Mouse (Mus musculus) limb, embryonic 14.5 days (tissue): ENCODE data around the gene Cyb5r4. TPM values are rescaled to one million over a fixed set of nuclear protein-coding genes. Genes with fewer than 3 reads are reported as not detected.

Experiments
- ATAC-seq: fragments of 200-750 bp; cut with Nextera tagmentation; 2 replicates; pipeline ENCODE4 v1.8.0; 2017; ENCODE audit warnings: low read depth, moderate number of reproducible peaks, moderate TSS enrichment; ENCODE audit not compliant: low FRiP score
- DNase-seq: peaks from one replicate; pipeline ENCODE4 v3.0.0-alpha.2; 2015; ENCODE audit warnings: low spot score
- H3K27ac ChIP-seq: fragments of 300-500 bp; sonication (generic); replicated peaks from 2 replicates; pipeline ENCODE4 v1.5.1; 2014; ENCODE audit warnings: low read depth, mild to moderate bottlenecking, low read length, moderate library complexity, mixed read lengths
- H3K27me3 ChIP-seq: fragments of 300-500 bp; sonication (generic); 2 replicates; pipeline ENCODE4 v1.6.1; 2014; ENCODE audit warnings: low read length, mixed read lengths; ENCODE audit not compliant: control insufficient read depth, insufficient read depth
- H3K36me3 ChIP-seq: fragments of 300-500 bp; sonication (generic); 2 replicates; pipeline ENCODE4 v1.6.1; 2014; ENCODE audit warnings: mild to moderate bottlenecking, low read length, moderate library complexity, mixed read lengths; ENCODE audit not compliant: control insufficient read depth, insufficient read depth
- H3K4me1 ChIP-seq: fragments of 300-500 bp; sonication (generic); 2 replicates; pipeline ENCODE4 v1.6.1; 2014; ENCODE audit warnings: antibody characterized with exemption, low read length, mixed read lengths; ENCODE audit not compliant: control insufficient read depth, insufficient read depth
- H3K4me2 ChIP-seq: fragments of 300-500 bp; sonication (generic); replicated peaks from 2 replicates; pipeline ENCODE4 v1.6.1; 2014; ENCODE audit warnings: low read depth, mild to moderate bottlenecking, low read length, moderate library complexity; ENCODE audit not compliant: severe bottlenecking
- H3K4me3 ChIP-seq: fragments of 300-500 bp; sonication (generic); replicated peaks from 2 replicates; pipeline ENCODE4 v1.5.1; 2014; ENCODE audit warnings: low read length
- H3K9ac ChIP-seq: fragments of 300-500 bp; sonication (generic); 2 replicates; pipeline ENCODE4 v1.6.1; 2014; ENCODE audit warnings: mild to moderate bottlenecking, low read depth, low read length, moderate library complexity; ENCODE audit not compliant: severe bottlenecking
- H3K9me3 ChIP-seq: fragments of 300-500 bp; sonication (generic); 2 replicates; pipeline ENCODE4 v1.6.1; 2016; ENCODE audit warnings: low read length; ENCODE audit not compliant: control insufficient read depth
- POLR2A ChIP-seq: fragments of 200-500 bp; IDR thresholded peaks from 2 replicates; pipeline ENCODE4 v1.8.0; 2012; ENCODE audit warnings: inconsistent platforms, mild to moderate bottlenecking, moderate library complexity, borderline replicate concordance; ENCODE audit not compliant: insufficient read depth, insufficient read length; ENCODE audit errors: extremely low read depth
- WGBS: fragments of 180-500 bp; shearing (Covaris S2); extraction: QIAGEN DNeasy Blood & Tissue Kit; methylation state at CpG from one replicate; pipeline ENCODE4 v1.1.7; 2014; 5-methylcytosine and 5-hydroxymethylcytosine counted together
- polyA plus RNA-seq, 2 experiments: library from polyadenylated mRNA; depleted of rRNA in 1 of 2; stranded (reverse) in 1 of 2; unstranded in 1 of 2; fragments of >200 nt; fragmentation: Nextera tagmentation in 1 of 2; extraction: Ambion mirVana in 1 of 2; gene quantifications; 2 replicates each; pipeline versions ENCODE4 v1.2.1 to v1.2.3; 2012 to 2014

The Cyb5r4 gene
- polyA plus RNA-seq, 2 experiments: 17.7 to 43.0 TPM

DNA sequence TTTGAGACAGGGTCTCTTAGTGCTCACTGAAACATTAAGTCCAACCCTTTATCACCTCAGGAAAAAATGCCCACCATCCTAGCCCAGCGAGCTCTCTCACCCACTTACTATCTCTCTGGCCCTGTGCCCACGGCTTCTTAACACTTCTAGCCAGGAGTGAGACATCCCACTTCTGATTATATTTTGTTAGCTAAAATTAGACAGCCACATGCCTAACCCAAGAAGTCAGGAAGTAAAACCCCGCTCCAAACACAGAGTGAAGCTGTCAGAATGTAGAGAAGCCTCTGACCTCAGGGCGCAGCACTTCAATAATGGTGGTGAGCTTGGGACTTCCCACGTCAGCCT lies 16.4 kb upstream of the Cyb5r4 start:
- TF ChIP-seq POLR2A: no peak
- no peak overlapping the region for H3K9ac ChIP-seq
- H3K27me3 ChIP-seq: no peaks in the 10 kb centered on the region
- H3K4me3 ChIP-seq: no peak overlapping the region
- WGBS: 65% methylated on average over 5 of the region's 5 CpGs
- no peaks in the 10 kb centered on the region for H3K4me1 ChIP-seq
- DNase-seq (no peak), ATAC-seq (no peak)
- no peaks in the 10 kb centered on the region for H3K36me3 ChIP-seq
- no peak overlapping the region for H3K4me2 ChIP-seq
- no peaks in the 10 kb centered on the region for H3K9me3 ChIP-seq
- no peak overlapping the region for H3K27ac ChIP-seq

DNA sequence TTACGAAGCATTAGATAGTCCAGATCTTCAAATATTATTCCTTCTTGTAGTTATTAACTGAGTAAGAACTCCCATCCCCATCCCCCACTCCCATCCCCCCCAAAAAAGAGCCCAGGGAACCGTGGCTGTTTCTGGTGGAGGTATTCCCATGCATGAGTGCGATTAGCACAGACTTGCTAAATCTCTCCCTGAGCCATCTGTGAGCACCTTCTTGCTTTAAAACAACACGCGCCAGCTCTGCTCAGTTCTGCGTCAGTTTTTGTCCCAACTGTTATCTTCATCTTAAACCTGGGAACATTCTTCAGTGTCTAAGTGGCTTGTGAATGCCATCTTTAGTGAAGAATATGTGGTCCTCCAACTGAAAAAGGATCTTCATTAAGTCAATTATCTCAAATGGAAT lies 13.3 kb upstream of the Cyb5r4 start:
- 36% methylated on average over 6 of the region's 6 CpGs for WGBS
- Histone ChIP-seq H3K27me3 (peaks cover 14% of the 10 kb centered on the region; the same call in 1 of the 2 replicates), H3K36me3 (no peaks in the 10 kb centered on the region), H3K9ac (no peak overlapping the region), H3K4me1 (no peaks in the 10 kb centered on the region), H3K4me2 (no peak overlapping the region), H3K9me3 (no peaks in the 10 kb centered on the region), H3K27ac (no peak overlapping the region), H3K4me3 (no peak overlapping the region)
- ATAC-seq: no peak
- no peak for TF ChIP-seq POLR2A
- no peak for DNase-seq

DNA sequence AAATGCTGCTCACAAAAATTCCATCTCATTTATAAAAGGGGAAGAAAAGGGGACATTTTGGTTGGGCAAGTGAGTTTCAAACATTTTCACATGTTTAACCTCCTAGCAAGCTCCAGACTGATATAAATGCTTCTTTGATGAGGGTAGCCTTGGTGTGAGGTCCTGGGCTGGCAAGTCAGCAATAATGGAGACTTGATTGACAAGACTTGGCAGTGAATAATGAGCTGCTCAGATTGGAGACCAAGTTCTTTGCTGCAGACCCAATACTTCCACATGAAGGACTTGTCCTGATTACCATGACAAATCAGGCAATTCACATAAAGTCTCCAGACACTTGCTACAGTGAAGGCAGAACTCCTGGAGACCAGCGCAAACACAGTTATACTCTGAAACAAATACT lies 12.9 kb upstream of the Cyb5r4 start:
- H3K4me1 ChIP-seq: no peaks in the 10 kb centered on the region
- H3K4me2 ChIP-seq: no peak overlapping the region
- no peak overlapping the region for H3K9ac ChIP-seq
- WGBS: 78% methylated on average over 1 of the region's 1 CpGs
- no peaks in the 10 kb centered on the region for H3K9me3 ChIP-seq
- DNase-seq: no peak
- H3K27ac ChIP-seq: no peak overlapping the region
- H3K36me3 ChIP-seq: no peaks in the 10 kb centered on the region
- peaks cover 17% of the 10 kb centered on the region for H3K27me3 ChIP-seq
- ATAC-seq: no peak
- no peak overlapping the region for H3K4me3 ChIP-seq
- no peak for TF ChIP-seq POLR2A

DNA sequence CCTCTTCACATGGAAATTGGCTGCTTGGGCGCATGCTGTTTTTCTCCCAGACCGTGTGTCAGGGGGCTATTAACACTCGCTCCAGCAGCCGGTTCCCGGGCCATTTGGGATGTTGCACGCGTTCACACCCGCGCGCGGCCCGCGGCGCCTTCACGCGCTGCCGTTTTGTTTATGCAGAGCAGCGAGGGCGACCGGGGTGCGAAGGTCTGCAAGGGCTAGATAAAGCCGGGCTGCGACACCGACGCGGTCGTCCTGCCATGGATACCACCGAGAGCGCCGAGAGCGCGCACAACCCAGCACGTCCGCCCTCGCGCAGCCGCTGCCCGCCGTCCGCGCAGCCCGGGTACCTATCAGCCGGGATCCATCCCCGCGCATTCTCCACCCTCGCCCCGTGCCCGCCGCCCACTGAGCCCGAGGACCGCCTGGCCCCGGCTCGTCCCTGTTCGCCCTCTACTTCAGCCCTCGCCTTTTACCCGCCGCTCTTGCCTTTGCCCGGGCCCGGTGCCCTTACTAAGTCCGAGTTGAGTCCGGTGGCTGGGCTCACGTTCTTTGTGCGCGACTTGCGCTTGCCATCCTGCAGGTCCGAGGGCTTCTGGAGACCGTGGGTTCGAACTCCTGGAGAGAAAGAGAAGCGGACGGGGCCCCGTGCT lies 6.4 kb upstream of the Cyb5r4 start, which contains the start of gene Ripply2:
Gene Ripply2 (plus strand): TSS at position 250 of the 650 bp plus-strand sequence.
- ATAC-seq: no peak
- no peaks in the 10 kb centered on the region for H3K4me1 ChIP-seq
- H3K4me2 ChIP-seq: peak within 1 kb of the TSS; percentile 74
- under 1% methylated on average over 68 of the region's 71 CpGs for WGBS
- peak within 1 kb of the TSS; percentile 34; the same call in 1 of the 2 replicates for H3K9ac ChIP-seq
- no peak for DNase-seq
- H3K4me3 ChIP-seq: peak within 1 kb of the TSS; percentile 44
- H3K9me3 ChIP-seq: no peaks in the 10 kb centered on the region
- no peak for TF ChIP-seq POLR2A
- no peak within 1 kb of the TSS for H3K27ac ChIP-seq
- no peaks in the 10 kb centered on the region for H3K36me3 ChIP-seq
- peaks cover 50% of the 10 kb centered on the region for H3K27me3 ChIP-seq

DNA sequence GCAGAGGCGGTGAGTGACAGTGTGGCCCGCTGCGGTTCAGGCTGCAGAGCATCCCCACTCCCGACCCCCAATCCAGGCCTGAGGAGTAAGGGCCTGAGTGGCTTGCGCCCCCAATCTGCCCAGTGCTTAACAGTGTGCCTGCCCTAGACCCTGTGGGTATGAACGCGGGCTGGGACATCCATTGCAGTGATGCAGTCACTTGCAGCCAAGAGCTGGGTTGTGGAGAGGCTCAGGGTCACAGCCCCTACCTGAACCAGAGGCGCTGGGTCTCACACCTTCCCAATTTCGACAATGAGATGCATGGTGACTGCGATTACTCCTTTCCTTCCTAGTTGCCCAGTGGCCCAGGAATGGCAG lies 5.9 kb upstream of the Cyb5r4 start:
- no peaks in the 10 kb centered on the region for H3K9me3 ChIP-seq
- ATAC-seq (no peak), DNase-seq (no peak)
- H3K4me1 ChIP-seq: no peaks in the 10 kb centered on the region
- no peaks in the 10 kb centered on the region for H3K36me3 ChIP-seq
- H3K9ac ChIP-seq: no peak overlapping the region; the same call in 1 of the 2 replicates
- no peak overlapping the region for H3K27ac ChIP-seq
- no peak for TF ChIP-seq POLR2A
- peak overlapping the region; percentile 74 for H3K4me2 ChIP-seq
- peaks cover 50% of the 10 kb centered on the region for H3K27me3 ChIP-seq
- peak overlapping the region; percentile 44 for H3K4me3 ChIP-seq
- 3% methylated on average over 10 of the region's 10 CpGs for whole genome bisulfite sequencing
